Mouse (Mus musculus): ENCODE results near the gene Cdh9.

The Cdh9 gene

GRCm38 (mm10) chr15:16728470-16729011, at the start of gene Cdh9:
Gene Cdh9, plus strand, starts transcription at chr15:16728756.
- no peak for DNase-seq

DNA sequence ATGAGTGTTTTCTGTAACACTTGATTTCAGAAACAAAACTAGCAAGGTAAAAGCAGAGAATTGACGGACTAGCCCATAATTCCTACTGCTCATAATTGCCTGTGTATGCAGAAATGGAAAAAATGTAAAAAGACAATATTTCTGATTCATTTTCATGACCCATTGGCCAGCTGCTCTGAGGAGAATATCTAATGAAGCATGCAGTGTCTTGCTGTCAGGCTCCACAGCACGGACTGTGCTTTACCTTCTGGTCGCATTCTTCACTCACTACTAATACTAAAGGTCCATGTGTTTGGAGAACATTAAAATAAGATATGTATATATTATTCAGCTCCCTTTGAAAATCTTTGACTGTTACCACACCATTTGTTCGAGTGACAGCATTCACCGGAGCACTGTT, 49.5 kb upstream of the Cdh9 start:
- DNase-seq = no peak

DNA sequence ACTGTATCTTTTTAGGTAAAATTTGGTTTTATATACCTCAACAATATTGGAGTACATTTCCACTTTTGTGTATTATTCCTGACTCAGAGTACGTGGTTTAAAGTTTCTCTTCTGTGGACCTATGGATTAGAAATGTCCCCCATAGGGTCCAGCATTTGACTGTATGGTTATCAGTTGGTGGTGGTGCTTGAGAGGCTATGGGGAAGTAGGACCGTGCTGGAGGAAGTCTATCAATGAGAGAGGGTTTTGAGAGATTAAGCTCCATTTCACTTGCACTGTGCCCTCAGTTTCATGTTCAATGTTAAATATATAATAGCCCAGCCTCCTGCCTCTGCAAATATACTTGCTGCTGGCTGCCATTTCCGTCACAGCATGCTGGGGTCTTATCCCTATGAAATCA, 28.7 kb upstream of the Cdh9 start:
- DNase-seq = no peak

GRCm38 (mm10) chr15:16702340-16702739, 26.2 kb upstream of the Cdh9 start:
- no peak for DNase-seq

GRCm38 (mm10) chr15:16739088-16739487, 10.5 kb downstream of the Cdh9 start:
- no peak for DNase-seq

DNA sequence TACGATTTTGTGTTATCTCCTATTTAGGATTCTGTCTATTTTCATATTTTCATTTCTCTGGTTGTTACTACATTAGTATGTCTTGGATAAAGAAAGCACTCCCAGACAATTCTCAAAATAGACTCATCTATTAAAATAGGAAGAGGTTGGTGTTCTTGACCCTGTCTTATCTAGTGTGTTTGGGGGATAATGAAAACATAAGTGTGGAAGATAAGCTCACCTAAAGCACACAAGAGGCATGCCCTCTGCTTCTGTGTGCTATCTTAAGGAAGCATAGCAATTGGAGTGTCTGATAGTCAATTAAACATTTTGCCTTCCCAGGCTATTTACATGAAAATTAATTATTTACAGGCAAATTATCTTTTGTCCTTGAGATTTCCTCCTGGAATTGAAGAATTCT, 18.1 kb downstream of the Cdh9 start:
- DNase-seq = no peak

- DNase-seq = no peak
These were observed 34.7 kb downstream of the Cdh9 start for GRCm38 (mm10) chr15:16763252-16763651.

- DNase-seq = no peak
These were observed 56.0 kb downstream of the Cdh9 start for GRCm38 (mm10) chr15:16784575-16784974.

DNA sequence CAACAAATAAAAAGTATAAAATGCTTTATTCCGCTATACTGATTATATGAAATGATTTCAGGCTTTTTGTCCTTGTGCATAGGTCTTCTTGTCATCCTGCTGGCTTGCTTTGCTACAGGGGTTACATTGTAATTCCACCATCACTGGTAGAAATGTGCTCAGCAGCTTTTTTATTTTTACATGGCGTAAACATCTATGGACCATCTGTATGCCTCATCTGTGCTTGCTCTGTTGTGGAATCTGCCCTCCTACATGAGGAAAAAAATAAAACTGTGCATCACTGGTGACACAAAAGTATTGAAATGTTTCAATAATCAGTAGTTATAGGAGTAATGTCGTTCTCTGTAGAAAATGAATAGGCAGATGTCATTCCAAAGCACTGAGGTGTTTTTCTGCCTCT, 64.3 kb downstream of the Cdh9 start:
- DNase-seq = no peak

GRCm38 (mm10) chr15:16801302-16801701, 72.7 kb downstream of the Cdh9 start:
- DNase-seq = no peak

DNA sequence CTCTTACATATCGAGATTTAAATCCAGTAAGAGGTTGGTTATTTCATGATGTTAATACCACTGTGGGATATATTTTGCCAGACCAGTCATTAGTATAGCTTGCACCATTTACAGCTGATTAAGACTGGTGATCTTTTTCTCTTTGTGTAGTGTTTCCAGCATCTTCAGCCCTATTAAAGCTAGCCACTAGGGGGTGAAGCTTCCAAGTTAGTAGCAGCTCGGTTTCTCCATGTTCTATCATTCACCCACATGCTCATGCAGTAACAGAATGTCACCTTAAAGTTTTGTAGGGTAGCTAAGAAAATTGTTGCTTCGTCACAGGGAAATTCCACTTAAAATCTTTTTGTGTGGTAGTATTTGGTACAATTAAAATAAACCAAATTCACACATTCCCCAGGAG, 82.2 kb downstream of the Cdh9 start:
- DNase-seq = no peak

DNA sequence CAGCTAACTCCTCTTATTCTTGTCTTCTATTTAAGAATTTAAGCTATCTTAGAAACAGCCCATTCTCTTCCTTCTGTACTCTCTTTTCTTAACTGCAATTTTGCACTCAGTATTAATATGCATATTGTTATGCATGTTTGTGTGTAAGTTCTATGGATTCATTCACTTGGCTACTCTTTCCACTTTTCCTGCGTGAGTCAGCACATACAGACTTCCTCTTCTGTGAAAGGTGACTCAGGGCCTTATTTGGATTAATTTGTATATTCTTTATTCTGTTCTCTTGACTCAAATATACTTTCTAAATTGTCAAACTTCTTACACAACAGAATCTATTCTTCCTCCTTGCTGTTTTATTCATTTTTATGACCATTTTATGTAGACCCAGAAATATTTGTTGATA, 85.5 kb downstream of the Cdh9 start:
- DNase-seq = no peak

DNA sequence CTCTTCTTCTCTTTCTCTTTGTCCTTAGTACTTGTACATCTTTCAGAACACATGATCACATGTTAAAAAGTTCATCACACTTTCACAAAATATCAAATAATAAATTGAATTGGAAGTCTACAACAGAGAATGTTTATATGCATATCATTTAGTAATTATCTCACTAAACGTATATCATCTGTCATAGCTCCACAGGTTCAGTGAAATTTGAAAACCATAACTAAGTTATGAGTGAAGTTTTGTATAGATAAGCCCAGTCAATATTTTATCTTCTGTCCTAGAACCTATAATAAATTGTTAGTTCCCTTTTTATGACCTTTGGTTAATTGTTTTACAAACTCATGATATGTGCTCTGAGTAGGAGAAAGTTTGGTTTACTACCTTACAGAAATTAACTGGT, 106.2 kb downstream of the Cdh9 start:
- DNase-seq = no peak

GRCm38 (mm10) chr15:16882542-16882941, 154.0 kb downstream of the Cdh9 start:
- DNase-seq = no peak

- no peak for DNase-seq
These were observed 168.1 kb downstream of the Cdh9 start for GRCm38 (mm10) chr15:16896674-16897073.
